Mouse (Mus musculus) lung, embryonic 15.5 days (tissue): ENCODE results near the gene Gm20532. TPM values are rescaled to one million over a fixed set of nuclear protein-coding genes. Genes with fewer than 3 reads are reported as not detected.

ENCODE experiments used
- ATAC-seq: fragments of 200-750 bp; cut with Nextera tagmentation; 2 replicates; pipeline ENCODE4 v1.8.0; 2017; ENCODE audit warnings: moderate number of reproducible peaks, borderline replicate concordance; ENCODE audit not compliant: low FRiP score, low TSS enrichment; ENCODE audit errors: extremely low read depth
- H3K27ac ChIP-seq: fragments of 300-500 bp; sonication (generic); 2 replicates; pipeline ENCODE4 v1.5.1; 2015; ENCODE audit warnings: moderate library complexity, mild to moderate bottlenecking, inconsistent platforms
- H3K27me3 ChIP-seq: fragments of 300-500 bp; sonication (generic); 2 replicates; pipeline ENCODE4 v1.6.1; 2015; ENCODE audit warnings: inconsistent platforms
- H3K36me3 ChIP-seq: fragments of 300-500 bp; sonication (generic); 2 replicates; pipeline ENCODE4 v1.6.1; 2015; ENCODE audit warnings: inconsistent platforms
- H3K4me1 ChIP-seq: fragments of 300-500 bp; sonication (generic); 2 replicates; pipeline ENCODE4 v1.6.1; 2015; ENCODE audit warnings: inconsistent platforms
- H3K4me2 ChIP-seq: fragments of 300-500 bp; sonication (generic); 2 replicates; pipeline ENCODE4 v1.6.1; 2015; ENCODE audit warnings: inconsistent platforms, mild to moderate bottlenecking, moderate library complexity
- H3K4me3 ChIP-seq: fragments of 300-500 bp; sonication (generic); 2 replicates; pipeline ENCODE4 v1.5.1; 2015; ENCODE audit warnings: mild to moderate bottlenecking, inconsistent platforms
- H3K9ac ChIP-seq: fragments of 300-500 bp; sonication (generic); 2 replicates; pipeline ENCODE4 v1.6.1; 2015; ENCODE audit warnings: inconsistent platforms
- H3K9me3 ChIP-seq: fragments of 300-500 bp; sonication (generic); 2 replicates; pipeline ENCODE4 v1.6.1; 2016; ENCODE audit warnings: inconsistent platforms
- WGBS: fragments of 180-500 bp; shearing (Covaris S2); methylation state at CpG from one replicate; pipeline ENCODE4 v1.1.7; 2015; 5-methylcytosine and 5-hydroxymethylcytosine counted together
- polyA plus RNA-seq: library from polyadenylated mRNA; unstranded; fragments of >200 nt; fragmentation: Nextera tagmentation; extraction: Ambion mirVana; gene quantifications from 2 replicates; pipeline ENCODE4 v1.2.1, GENCODE M21; 2015

The Gm20532 gene
- polyA plus RNA-seq, 1 experiment from 2014 or later = not detected

GRCm38 (mm10) chr2:26552066-26552465, 34.4 kb upstream of the Gm20532 start:
- Histone ChIP-seq H3K4me3 (no peak overlapping the region), H3K4me2 (no peak overlapping the region), H3K27ac (0 out of 2 replicates have a peak overlapping the region, but pooled peaks have one; percentile 11), H3K36me3 (no peaks in the 10 kb centered on the region), H3K9ac (no peak overlapping the region), H3K4me1 (peaks cover 47% of the 10 kb centered on the region), H3K27me3 (no peaks in the 10 kb centered on the region), H3K9me3 (no peaks in the 10 kb centered on the region)
- WGBS = 73% methylated on average over 2 of the region's 2 CpGs
- ATAC-seq = no peak

GRCm38 (mm10) chr2:26553904-26554303, 32.5 kb upstream of the Gm20532 start:
- no peak for ATAC-seq
- 52% methylated on average over 9 of the region's 9 CpGs for WGBS

GRCm38 (mm10) chr2:26555076-26555475, 31.4 kb upstream of the Gm20532 start:
- Histone ChIP-seq H3K9ac (no peak overlapping the region), H3K4me2 (no peak overlapping the region), H3K4me1 (peaks cover 49% of the 10 kb centered on the region), H3K36me3 (no peaks in the 10 kb centered on the region), H3K27me3 (no peaks in the 10 kb centered on the region), H3K9me3 (no peaks in the 10 kb centered on the region), H3K27ac (no peak overlapping the region), H3K4me3 (no peak overlapping the region)
- ATAC-seq = no peak
- WGBS = 58% methylated on average over 4 of the region's 4 CpGs

More at GRCm38 (mm10) chr2:26553904-26554303, 32.5 kb upstream of the Gm20532 start:
- Histone ChIP-seq H3K27me3 (no peaks in the 10 kb centered on the region), H3K4me2 (no peak overlapping the region), H3K9me3 (no peaks in the 10 kb centered on the region), H3K27ac (0 out of 2 replicates have a peak overlapping the region, but pooled peaks have one; percentile 25), H3K4me1 (peaks cover 55% of the 10 kb centered on the region), H3K4me3 (no peak overlapping the region), H3K36me3 (no peaks in the 10 kb centered on the region), H3K9ac (no peak overlapping the region)

GRCm38 (mm10) chr2:26556535-26556993, 29.9 kb upstream of the Gm20532 start:
- ATAC-seq = peak; percentile 47; the same call in 1 of the 2 replicates
- H3K4me3 ChIP-seq = no peak overlapping the region
- 21% methylated on average over 4 of the region's 4 CpGs for WGBS
- no peak overlapping the region for H3K9ac ChIP-seq
- H3K4me1 ChIP-seq = peaks cover 49% of the 10 kb centered on the region
- H3K36me3 ChIP-seq = no peaks in the 10 kb centered on the region
- no peaks in the 10 kb centered on the region for H3K9me3 ChIP-seq
- peak overlapping the region; percentile 51 for H3K27ac ChIP-seq
- no peaks in the 10 kb centered on the region for H3K27me3 ChIP-seq
- no peak overlapping the region for H3K4me2 ChIP-seq

- no peak overlapping the region for H3K9ac ChIP-seq
- H3K27me3 ChIP-seq = no peaks in the 10 kb centered on the region
- WGBS = 72% methylated on average over 5 of the region's 5 CpGs
- ATAC-seq = no peak
- no peaks in the 10 kb centered on the region for H3K9me3 ChIP-seq
- H3K4me1 ChIP-seq = peaks cover 39% of the 10 kb centered on the region
- no peak overlapping the region for H3K27ac ChIP-seq
- H3K36me3 ChIP-seq = no peaks in the 10 kb centered on the region
- no peak overlapping the region for H3K4me2 ChIP-seq
- no peak overlapping the region for H3K4me3 ChIP-seq
Observed at GRCm38 (mm10) chr2:26560506-26560905, 25.9 kb upstream of the Gm20532 start.

- no peak overlapping the region for H3K4me2 ChIP-seq
- peak; percentile 68 for ATAC-seq
- WGBS = 31% methylated on average over 6 of the region's 6 CpGs
- H3K9ac ChIP-seq = no peak overlapping the region
- no peak overlapping the region for H3K27ac ChIP-seq
- H3K27me3 ChIP-seq = no peaks in the 10 kb centered on the region
- H3K36me3 ChIP-seq = no peaks in the 10 kb centered on the region
- H3K4me3 ChIP-seq = no peak overlapping the region
- peaks cover 36% of the 10 kb centered on the region for H3K4me1 ChIP-seq
- no peaks in the 10 kb centered on the region for H3K9me3 ChIP-seq
Observed at GRCm38 (mm10) chr2:26561351-26562016, 25.0 kb upstream of the Gm20532 start.

GRCm38 (mm10) chr2:26566221-26566620, 20.2 kb upstream of the Gm20532 start:
- H3K4me1 ChIP-seq = peaks cover 12% of the 10 kb centered on the region
- H3K4me2 ChIP-seq = no peak overlapping the region
- WGBS = 18% methylated on average over 4 of the region's 4 CpGs
- no peaks in the 10 kb centered on the region for H3K36me3 ChIP-seq
- no peaks in the 10 kb centered on the region for H3K27me3 ChIP-seq
- no peak overlapping the region for H3K4me3 ChIP-seq
- ATAC-seq = peak; percentile 37; the same call in 1 of the 2 replicates
- no peaks in the 10 kb centered on the region for H3K9me3 ChIP-seq
- H3K27ac ChIP-seq = no peak overlapping the region
- H3K9ac ChIP-seq = no peak overlapping the region

- H3K36me3 ChIP-seq = no peaks in the 10 kb centered on the region
- H3K9me3 ChIP-seq = no peaks in the 10 kb centered on the region
- H3K4me3 ChIP-seq = no peak overlapping the region
- no peaks in the 10 kb centered on the region for H3K27me3 ChIP-seq
- 7% methylated on average over 3 of the region's 3 CpGs for WGBS
- no peak for ATAC-seq
- H3K9ac ChIP-seq = no peak overlapping the region
- peak overlapping the region; percentile 44 for H3K4me2 ChIP-seq
- H3K4me1 ChIP-seq = peaks cover 30% of the 10 kb centered on the region
- peak overlapping the region; percentile 83; the same call in 1 of the 2 replicates for H3K27ac ChIP-seq
Observed at GRCm38 (mm10) chr2:26570034-26570433, 16.4 kb upstream of the Gm20532 start.

- H3K4me2 ChIP-seq = peak overlapping the region; percentile 44
- H3K4me3 ChIP-seq = no peak overlapping the region
- no peaks in the 10 kb centered on the region for H3K27me3 ChIP-seq
- H3K9me3 ChIP-seq = no peaks in the 10 kb centered on the region
- H3K4me1 ChIP-seq = peaks cover 44% of the 10 kb centered on the region
- H3K36me3 ChIP-seq = no peaks in the 10 kb centered on the region
- H3K27ac ChIP-seq = peak overlapping the region; percentile 83
- no peak for ATAC-seq
- no peak overlapping the region for H3K9ac ChIP-seq
- 60% methylated on average over 9 of the region's 9 CpGs for WGBS
Observed at GRCm38 (mm10) chr2:26571400-26571799, 15.0 kb upstream of the Gm20532 start.

- H3K36me3 ChIP-seq = no peaks in the 10 kb centered on the region
- peak overlapping the region; percentile 83 for H3K27ac ChIP-seq
- peak; percentile 31 for ATAC-seq
- H3K4me1 ChIP-seq = peaks cover 48% of the 10 kb centered on the region
- 61% methylated on average over 5 of the region's 5 CpGs for WGBS
- H3K4me3 ChIP-seq = no peak overlapping the region
- no peaks in the 10 kb centered on the region for H3K9me3 ChIP-seq
- H3K9ac ChIP-seq = no peak overlapping the region
- peak overlapping the region; percentile 44 for H3K4me2 ChIP-seq
- no peaks in the 10 kb centered on the region for H3K27me3 ChIP-seq
Observed at GRCm38 (mm10) chr2:26571826-26572225, 14.6 kb upstream of the Gm20532 start.

- peak overlapping the region; percentile 78 for H3K27ac ChIP-seq
- no peak overlapping the region for H3K4me3 ChIP-seq
- peak; percentile 77 for ATAC-seq
- H3K27me3 ChIP-seq = no peaks in the 10 kb centered on the region
- H3K4me1 ChIP-seq = peaks cover 60% of the 10 kb centered on the region
- H3K9me3 ChIP-seq = no peaks in the 10 kb centered on the region
- H3K9ac ChIP-seq = no peak overlapping the region
- peak overlapping the region; percentile 32 for H3K4me2 ChIP-seq
- WGBS = 24% methylated on average over 12 of the region's 12 CpGs
- no peaks in the 10 kb centered on the region for H3K36me3 ChIP-seq
Observed at GRCm38 (mm10) chr2:26573396-26573795, 13.0 kb upstream of the Gm20532 start.

GRCm38 (mm10) chr2:26573807-26574206, 12.6 kb upstream of the Gm20532 start:
- H3K4me2 ChIP-seq = peak overlapping the region; percentile 32
- no peak for ATAC-seq
- H3K9ac ChIP-seq = no peak overlapping the region
- no peaks in the 10 kb centered on the region for H3K36me3 ChIP-seq
- WGBS = 6% methylated on average over 5 of the region's 5 CpGs
- no peaks in the 10 kb centered on the region for H3K27me3 ChIP-seq
- H3K9me3 ChIP-seq = no peaks in the 10 kb centered on the region
- H3K4me3 ChIP-seq = no peak overlapping the region
- peaks cover 64% of the 10 kb centered on the region for H3K4me1 ChIP-seq
- peak overlapping the region; percentile 78 for H3K27ac ChIP-seq
